In genomic region chr11:93560570-93560969, GRCm38 (mm10) we compare ENCODE assay signal across 17 mouse cellular contexts.
DNase-seq lines count a peak whose midpoint lies in the region; ATAC-seq and TF ChIP-seq lines count a peak whose summit lies in the region.
"Had no signal": no experiment of that assay in that cellular context is flagged by ENCODE, and none has a peak within 500 bp of the region (broad histone marks: within the 10 kb centered on the region; RNA-seq: fewer than 3 reads in every experiment).

No protein-coding gene starts in this region.

- no peak overlapping the region for H3K9ac ChIP-seq in hindbrain, embryonic 13.5 days
- H3K9ac ChIP-seq in hindbrain, embryonic 11.5 days (ENCODE audit: low read depth, low read length), result no peak overlapping the region
- no peak overlapping the region for H3K9ac ChIP-seq in midbrain, embryonic 15.5 days
- H3K9ac ChIP-seq in hindbrain, postnatal 0 days (replicated peaks; ENCODE audit: low read length), result no peak overlapping the region
- H3K9ac ChIP-seq in neural tube, embryonic 14.5 days (replicated peaks; ENCODE audit: low read depth, low read length), result no peak overlapping the region
- H3K9ac ChIP-seq: forebrain, embryonic 13.5 days; forebrain, postnatal 0 days; heart, embryonic 15.5 days had no signal

- no peak overlapping the region for H3K4me2 ChIP-seq in hindbrain, embryonic 13.5 days
- H3K4me2 ChIP-seq in hindbrain, embryonic 11.5 days (replicated peaks; ENCODE audit: low read depth, low read length), result no peak overlapping the region
- 0 out of 2 replicates have a peak overlapping the region, but pooled peaks have one; percentile 4 for H3K4me2 ChIP-seq in midbrain, embryonic 15.5 days
- H3K4me2 ChIP-seq in hindbrain, postnatal 0 days (ENCODE audit: low read depth, low read length), result no peak overlapping the region
- H3K4me2 ChIP-seq in neural tube, embryonic 14.5 days (ENCODE audit: low read depth, low read length), result no peak overlapping the region
- H3K4me2 ChIP-seq: forebrain, embryonic 13.5 days; heart, embryonic 15.5 days had no signal

- H3K4me1 ChIP-seq in hindbrain, embryonic 13.5 days (replicated peaks), result peaks cover 17% of the 10 kb centered on the region
- no peaks in the 10 kb centered on the region for H3K4me1 ChIP-seq in hindbrain, embryonic 11.5 days (replicated peaks; ENCODE audit: control insufficient read depth, insufficient read depth, low read length)
- H3K4me1 ChIP-seq in midbrain, embryonic 15.5 days, result peaks cover 13% of the 10 kb centered on the region
- H3K4me1 ChIP-seq in midbrain, embryonic 10.5 days, result peaks cover 6% of the 10 kb centered on the region
- H3K4me1 ChIP-seq in hindbrain, postnatal 0 days (ENCODE audit: insufficient read depth, low read length), result no peaks in the 10 kb centered on the region
- 0 out of 2 replicates have a peak, but pooled peaks cover 8% of the 10 kb centered on the region for H3K4me1 ChIP-seq in neural tube, embryonic 14.5 days (ENCODE audit: control insufficient read depth, insufficient read depth, low read length)
- H3K4me1 ChIP-seq: heart, embryonic 15.5 days had no signal

- no peak for DNase-seq in hindbrain, embryonic 11.5 days (ENCODE audit: low spot score)
- DNase-seq in midbrain, embryonic 10.5 days (ENCODE audit: low spot score), result no peak
- DNase-seq in hindbrain, postnatal 0 days (ENCODE audit: low spot score), result peak; percentile 24
- DNase-seq in right cerebral cortex, postnatal 25 days, result no peak
- DNase-seq: adrenal gland, adult 2 months; adrenal gland, postnatal 25 days; cerebellum, adult 2 months; forebrain, postnatal 0 days; gastrocnemius, postnatal 14 days; heart, postnatal 14 days had no signal

- no peaks in the 10 kb centered on the region for H3K9me3 ChIP-seq in hindbrain, embryonic 13.5 days
- no peaks in the 10 kb centered on the region for H3K9me3 ChIP-seq in hindbrain, embryonic 11.5 days (ENCODE audit: control insufficient read depth, low read length)
- no peaks in the 10 kb centered on the region for H3K9me3 ChIP-seq in midbrain, embryonic 15.5 days
- H3K9me3 ChIP-seq in midbrain, embryonic 10.5 days (replicated peaks), result no peaks in the 10 kb centered on the region
- no peaks in the 10 kb centered on the region for H3K9me3 ChIP-seq in hindbrain, postnatal 0 days (ENCODE audit: low read length)
- H3K9me3 ChIP-seq in neural tube, embryonic 14.5 days (ENCODE audit: control insufficient read depth, low read length), result no peaks in the 10 kb centered on the region
- H3K9me3 ChIP-seq: embryonic facial prominence, embryonic 10.5 days; forebrain, embryonic 13.5 days; heart, embryonic 15.5 days had no signal

- no peak for TF ChIP-seq CTCF in hindbrain, postnatal 0 days (IDR thresholded peaks at IDR 0.05; ENCODE audit: low read depth)

- peak overlapping the region; percentile 83 for H3K27ac ChIP-seq in hindbrain, embryonic 13.5 days
- H3K27ac ChIP-seq in hindbrain, embryonic 11.5 days (ENCODE audit: low read depth, low read length), result no peak overlapping the region
- H3K27ac ChIP-seq in midbrain, embryonic 15.5 days, result no peak overlapping the region; the same call in 1 of the 2 replicates
- no peak overlapping the region for H3K27ac ChIP-seq in midbrain, embryonic 10.5 days (replicated peaks)
- peak overlapping the region; percentile 0; the same call in 1 of the 2 replicates for H3K27ac ChIP-seq in hindbrain, postnatal 0 days
- peak overlapping the region; percentile 81; the same call in 1 of the 2 replicates for H3K27ac ChIP-seq in neural tube, embryonic 14.5 days (ENCODE audit: low read depth, low read length)
- H3K27ac ChIP-seq: embryonic facial prominence, embryonic 10.5 days; forebrain, embryonic 13.5 days; heart, embryonic 15.5 days had no signal

- no peaks in the 10 kb centered on the region for H3K36me3 ChIP-seq in hindbrain, embryonic 13.5 days
- H3K36me3 ChIP-seq in hindbrain, embryonic 11.5 days (ENCODE audit: control insufficient read depth, insufficient read depth, low read length), result no peaks in the 10 kb centered on the region
- no peaks in the 10 kb centered on the region for H3K36me3 ChIP-seq in midbrain, embryonic 15.5 days (replicated peaks)
- no peaks in the 10 kb centered on the region for H3K36me3 ChIP-seq in midbrain, embryonic 10.5 days
- no peaks in the 10 kb centered on the region for H3K36me3 ChIP-seq in hindbrain, postnatal 0 days (ENCODE audit: insufficient read depth, low read length)
- no peaks in the 10 kb centered on the region for H3K36me3 ChIP-seq in neural tube, embryonic 14.5 days (ENCODE audit: control insufficient read depth, insufficient read depth, low read length)
- H3K36me3 ChIP-seq: embryonic facial prominence, embryonic 10.5 days; heart, embryonic 15.5 days had no signal

- H3K27me3 ChIP-seq in hindbrain, embryonic 13.5 days, result 0 out of 2 replicates have a peak, but pooled peaks cover 4% of the 10 kb centered on the region
- no peaks in the 10 kb centered on the region for H3K27me3 ChIP-seq in hindbrain, embryonic 11.5 days (ENCODE audit: control insufficient read depth, insufficient read depth, low read length)
- H3K27me3 ChIP-seq in midbrain, embryonic 15.5 days (replicated peaks), result no peaks in the 10 kb centered on the region
- no peaks in the 10 kb centered on the region for H3K27me3 ChIP-seq in midbrain, embryonic 10.5 days (ENCODE audit: low read depth, poor library complexity, severe bottlenecking)
- no peaks in the 10 kb centered on the region for H3K27me3 ChIP-seq in hindbrain, postnatal 0 days (ENCODE audit: insufficient read depth, low read length)
- H3K27me3 ChIP-seq in neural tube, embryonic 14.5 days (ENCODE audit: control insufficient read depth, insufficient read depth, low read length), result no peaks in the 10 kb centered on the region
- H3K27me3 ChIP-seq: forebrain, embryonic 13.5 days; heart, embryonic 15.5 days had no signal

- no peak overlapping the region for H3K4me3 ChIP-seq in hindbrain, embryonic 13.5 days
- H3K4me3 ChIP-seq in hindbrain, embryonic 11.5 days (ENCODE audit: low read depth, low read length), result no peak overlapping the region
- H3K4me3 ChIP-seq in midbrain, embryonic 15.5 days, result no peak overlapping the region
- H3K4me3 ChIP-seq in midbrain, embryonic 10.5 days, result no peak overlapping the region
- H3K4me3 ChIP-seq in hindbrain, postnatal 0 days (ENCODE audit: low read length), result no peak overlapping the region
- H3K4me3 ChIP-seq in neural tube, embryonic 14.5 days (ENCODE audit: low read depth, low read length), result no peak overlapping the region
- H3K4me3 ChIP-seq: embryonic facial prominence, embryonic 10.5 days; forebrain, embryonic 13.5 days; heart, embryonic 15.5 days had no signal

- 66% methylated on average over 7 of the region's 7 CpGs for WGBS in hindbrain, embryonic 13.5 days
- 84% methylated on average over 7 of the region's 7 CpGs for WGBS in hindbrain, embryonic 11.5 days
- 60% methylated on average over 7 of the region's 7 CpGs for WGBS in midbrain, embryonic 15.5 days
- 87% methylated on average over 7 of the region's 7 CpGs for WGBS in midbrain, embryonic 10.5 days
- WGBS in hindbrain, postnatal 0 days, result 55% methylated on average over 7 of the region's 7 CpGs
- WGBS in neural tube, embryonic 14.5 days, result 30% methylated on average over 7 of the region's 7 CpGs

- ATAC-seq in hindbrain, embryonic 13.5 days (ENCODE audit: low FRiP score), result peak; percentile 39; the same call in 1 of the 2 replicates
- ATAC-seq in hindbrain, embryonic 11.5 days (ENCODE audit: low FRiP score), result no peak
- ATAC-seq in midbrain, embryonic 15.5 days (replicated peaks), result no peak; the same call in 1 of the 2 replicates
- peak; percentile 21; the same call in 1 of the 2 replicates for ATAC-seq in hindbrain, postnatal 0 days
- peak; percentile 91 for ATAC-seq in neural tube, embryonic 14.5 days (ENCODE audit: low read depth)
- ATAC-seq: forebrain, embryonic 13.5 days; forebrain, postnatal 0 days; Patski had no signal

Comparison
In these comparisons a context has a peak if more than half of its experiments do, and no peak if none do; other contexts are left out.
1. ATAC-seq: peak in hindbrain, embryonic 13.5 days (single experiment), hindbrain, postnatal 0 days (single experiment) and neural tube, embryonic 14.5 days (single experiment); none in hindbrain, embryonic 11.5 days (single experiment) and midbrain, embryonic 15.5 days (single experiment).
2. H3K27ac ChIP-seq: peak in hindbrain, embryonic 13.5 days (single experiment), hindbrain, postnatal 0 days (single experiment) and neural tube, embryonic 14.5 days (single experiment); none in hindbrain, embryonic 11.5 days (single experiment), midbrain, embryonic 15.5 days (single experiment) and midbrain, embryonic 10.5 days (single experiment).